Mouse (Mus musculus) adrenal gland, adult 8-10 months (tissue): ENCODE measurements around the gene Fam149a. TPM values are rescaled to one million over a fixed set of nuclear protein-coding genes. Genes with fewer than 3 reads are reported as not detected.
"Not testable (repeated sequence)": the region's sequence is repeated elsewhere in the genome, so short reads cannot be mapped to it uniquely, and the experiment has no call there.

Experiments used
- DNase-seq: peaks from one replicate; pipeline ENCODE4 v3.0.0; 2022
- total RNA-seq, 4 experiments: library from RNA; stranded (reverse); gene quantifications; 2 replicates each; pipeline ENCODE4 v1.2.4; 2022

The Fam149a gene
- total RNA-seq, 4 experiments from 2014 or later = 11.4 to 13.9 (median 12.5) TPM

DNA sequence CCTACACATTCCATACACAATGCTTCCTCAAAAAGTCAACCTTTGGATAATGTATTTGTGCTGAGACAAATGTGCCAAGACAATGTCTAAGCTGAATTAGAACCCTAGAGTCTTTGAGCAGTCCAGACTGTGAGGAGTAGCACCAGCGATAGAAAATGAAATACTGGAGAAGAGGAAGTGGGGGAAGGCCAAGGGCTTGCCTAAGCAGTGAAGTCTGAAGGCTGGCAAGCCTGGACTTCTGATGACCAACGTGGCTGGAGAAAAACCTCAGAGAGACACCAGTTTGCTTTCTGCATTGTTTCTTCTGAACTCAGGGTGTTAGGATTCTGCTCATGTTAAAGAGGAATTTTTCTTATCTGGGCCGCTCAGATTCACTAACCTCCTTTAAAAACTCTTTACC is 51.2 kb downstream of the Fam149a start:
- no peak for DNase-seq

DNA sequence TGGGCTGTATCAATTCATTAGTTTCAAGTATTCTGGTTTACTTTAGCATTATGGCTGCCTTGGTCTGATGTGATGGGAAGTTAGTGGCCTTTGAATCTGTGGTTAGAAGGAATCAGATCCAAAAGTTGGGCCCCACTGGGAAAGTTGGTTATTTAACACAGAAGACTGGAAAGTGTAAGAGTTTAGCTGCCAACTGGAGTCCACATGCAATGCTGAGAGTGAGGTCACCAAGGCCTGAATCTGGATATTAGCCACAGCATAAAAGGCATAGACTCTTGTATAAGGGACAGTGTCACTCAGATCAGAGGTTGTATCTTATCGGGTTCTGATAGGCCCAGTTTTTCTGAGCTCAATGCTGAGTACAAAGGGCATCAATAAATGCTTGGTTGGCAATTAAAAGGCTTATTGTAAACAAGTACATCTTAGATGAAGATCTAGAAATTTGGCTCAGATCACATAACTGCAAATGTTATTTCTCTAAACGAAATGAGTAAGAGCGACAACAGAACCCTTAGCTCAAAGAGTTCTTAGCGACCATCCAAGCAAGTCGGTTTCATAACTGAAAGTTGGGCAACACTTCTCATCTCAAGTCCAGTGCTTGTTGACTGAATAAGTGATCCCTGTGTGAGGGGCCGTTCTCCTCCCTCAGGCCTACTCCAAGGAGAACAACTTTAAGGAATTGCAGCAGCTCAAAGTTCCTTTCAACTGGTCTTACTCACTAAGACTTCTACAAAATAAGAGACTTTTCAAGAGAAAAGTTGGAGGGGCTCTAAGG is 52.7 kb downstream of the Fam149a start:
- no peak for DNase-seq

DNA sequence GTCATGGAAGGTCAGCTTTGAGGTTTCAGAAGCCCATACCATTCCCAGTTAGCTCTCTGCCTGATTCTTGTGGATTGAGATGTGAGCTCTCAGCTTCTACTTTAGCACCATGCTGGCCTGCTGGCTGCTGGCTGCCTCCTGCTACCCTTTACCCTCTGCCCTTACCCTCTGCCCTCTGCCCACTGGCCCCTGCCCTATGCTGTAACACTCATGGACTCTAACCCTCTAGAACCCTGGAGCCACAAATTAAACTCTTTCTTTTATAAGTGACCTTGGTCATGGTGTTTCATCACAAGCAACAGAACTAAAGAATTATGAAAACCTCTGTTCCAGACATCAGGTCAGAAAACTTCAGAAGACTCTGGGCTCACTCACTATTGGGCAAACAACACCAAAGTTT is 55.0 kb downstream of the Fam149a start:
- DNase-seq = not testable (repeated sequence)

DNA sequence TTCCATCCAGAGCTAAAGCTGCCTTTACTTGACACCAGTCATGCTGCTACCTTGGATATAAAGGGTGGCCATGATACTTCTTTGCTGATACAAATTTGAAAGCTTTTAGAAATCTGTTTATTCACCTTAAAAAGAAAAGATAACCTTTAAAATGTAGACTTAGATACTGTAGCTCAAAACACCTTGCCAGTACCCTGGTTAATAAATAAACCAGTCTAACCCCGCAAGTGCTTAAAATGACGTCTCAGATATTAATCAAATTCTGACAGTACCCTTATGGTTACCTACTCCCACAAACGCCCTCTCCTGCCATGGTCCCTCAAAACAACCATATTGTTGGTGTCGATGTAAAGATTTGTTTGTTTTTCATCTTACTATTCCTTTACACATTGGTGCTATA is 57.9 kb downstream of the Fam149a start:
- no peak for DNase-seq

DNA sequence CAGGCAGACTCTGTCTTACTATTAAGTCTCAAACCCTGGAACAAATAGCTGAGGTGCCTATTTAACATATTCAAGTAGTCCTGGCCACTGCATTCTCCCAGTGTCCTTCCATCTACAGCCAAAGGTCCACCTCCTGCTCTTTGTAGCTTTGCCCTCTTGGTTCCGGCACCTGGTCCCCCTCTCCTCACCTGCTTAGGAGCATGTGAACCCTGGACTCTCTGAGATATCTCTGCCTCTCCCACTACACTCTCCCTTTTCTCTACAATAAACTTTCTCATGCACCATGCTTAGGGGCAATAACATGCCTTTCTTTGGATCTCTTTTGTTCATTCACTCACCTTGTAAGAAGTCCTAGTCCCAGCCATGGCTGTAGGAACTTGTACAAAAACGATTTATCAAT is 60.7 kb downstream of the Fam149a start:
- no peak for DNase-seq

DNA sequence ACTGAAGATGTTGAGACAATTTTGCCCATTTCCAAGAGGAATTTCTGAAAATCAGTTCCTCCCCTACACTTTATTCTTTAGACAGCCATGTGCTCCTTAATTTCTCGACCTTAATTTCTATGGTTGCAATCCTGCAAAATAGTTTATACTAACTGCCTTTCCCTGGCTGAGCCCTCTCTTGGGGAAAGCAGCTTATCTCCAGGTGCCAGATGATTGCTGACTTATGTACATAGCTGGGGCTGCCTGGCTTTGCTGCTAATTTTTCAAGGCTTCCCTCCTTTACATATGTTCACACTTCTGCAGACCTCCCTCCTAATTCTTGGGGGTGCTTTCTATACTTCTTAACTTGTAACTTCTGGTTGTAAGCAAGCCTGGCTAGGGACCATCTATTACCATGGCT is 61.2 kb downstream of the Fam149a start:
- no peak for DNase-seq

DNA sequence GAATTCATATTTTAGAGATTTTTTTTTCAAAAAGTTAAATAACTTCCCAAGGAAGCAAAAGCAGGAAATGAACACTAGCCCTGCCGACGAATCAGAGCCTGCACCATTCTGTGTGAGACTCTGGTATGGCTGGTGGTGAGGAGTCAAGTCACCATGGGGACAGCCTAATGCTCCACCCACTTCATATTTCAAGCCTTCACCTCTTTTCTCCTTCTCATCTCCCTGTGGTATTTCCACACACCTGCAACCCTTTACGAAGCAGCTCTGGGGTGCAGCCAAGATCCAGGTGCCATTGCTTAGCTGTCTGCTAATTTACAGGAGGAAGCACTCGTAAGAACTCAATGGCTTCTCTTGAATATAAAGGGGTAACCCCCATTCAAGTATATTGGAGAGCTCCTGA is 71.1 kb downstream of the Fam149a start:
- no peak for DNase-seq

DNA sequence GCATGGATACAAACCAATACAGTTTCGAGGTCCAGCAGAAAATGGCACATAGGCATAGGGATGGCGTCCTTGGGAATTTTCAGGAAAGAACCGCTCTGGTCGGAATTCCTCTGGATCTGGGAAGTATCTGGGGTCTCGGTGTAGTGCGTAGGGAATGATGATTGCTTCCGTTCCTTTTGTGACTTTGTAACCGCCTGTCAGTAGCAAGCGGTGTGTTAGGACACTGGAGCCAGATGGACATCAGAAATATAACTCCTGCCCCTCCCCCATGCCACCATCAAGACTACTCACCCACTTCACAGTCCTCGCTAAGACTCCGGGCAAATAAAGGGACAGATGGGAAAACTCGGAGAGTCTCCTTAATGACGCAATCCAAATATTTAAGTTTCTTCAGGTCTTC is 73.7 kb downstream of the Fam149a start, which contains the start of gene Gm45753:
Gene Gm45753, minus strand, starts transcription at position 101 of the 400 bp plus-strand sequence.
- no peak for DNase-seq

DNA sequence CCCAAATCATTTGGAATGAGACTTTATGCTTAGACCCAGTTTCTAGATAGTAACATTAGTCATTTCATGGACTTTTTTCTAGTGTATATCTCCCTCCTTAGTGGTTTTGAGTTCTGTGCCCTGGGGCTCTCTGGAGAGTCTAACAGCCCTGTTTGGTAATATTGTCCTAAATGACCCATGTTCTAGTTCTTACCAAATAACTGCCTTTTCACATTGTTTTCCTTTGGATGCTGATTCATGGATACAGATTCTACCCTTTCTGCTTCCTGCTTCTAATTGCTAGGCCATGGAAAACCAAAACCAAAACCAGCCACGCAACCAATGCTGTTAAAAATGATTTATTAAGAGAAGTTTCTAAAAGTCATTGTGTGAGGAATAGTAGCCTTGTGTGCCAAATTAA is 76.6 kb downstream of the Fam149a start:
- no peak for DNase-seq

DNA sequence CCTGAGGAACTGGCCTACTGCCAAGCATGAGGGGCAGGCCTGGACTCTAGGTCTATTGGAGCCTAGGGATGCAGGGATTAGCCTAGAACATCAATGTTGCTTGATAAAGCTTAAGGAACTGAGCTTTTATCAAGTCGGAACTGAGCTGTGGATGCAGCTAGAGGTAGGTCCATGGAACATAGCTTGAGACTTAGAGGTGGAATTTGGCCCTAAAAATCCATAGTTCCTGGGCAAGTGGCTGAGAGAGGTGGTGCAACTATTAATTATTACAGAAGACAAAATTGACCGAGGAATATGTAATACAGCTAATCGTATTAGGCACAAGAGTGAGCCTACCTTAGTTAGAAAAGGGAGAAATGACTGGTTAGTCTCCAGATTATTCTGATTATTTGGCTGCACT is 77.7 kb downstream of the Fam149a start:
- DNase-seq = no peak

DNA sequence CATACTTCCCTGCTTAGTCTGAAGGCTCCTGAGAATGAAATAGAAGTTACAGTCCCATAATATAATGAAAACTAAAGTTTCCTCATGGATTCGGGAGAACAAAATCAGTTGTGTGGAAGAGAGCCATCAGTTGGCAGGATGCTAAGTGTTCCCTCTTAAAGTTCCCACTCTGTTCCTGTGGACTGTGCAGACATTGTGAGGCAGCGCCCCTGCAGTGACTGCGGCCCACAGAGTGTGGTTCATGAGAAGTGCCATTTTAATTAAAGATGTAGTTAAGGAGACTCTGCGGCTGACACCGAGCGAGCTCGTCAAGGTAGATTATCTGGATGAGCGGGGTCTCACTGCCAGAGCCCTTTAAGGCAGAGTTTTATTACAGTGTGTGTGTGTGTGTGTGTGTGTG is 79.7 kb downstream of the Fam149a start:
- no peak for DNase-seq

DNA sequence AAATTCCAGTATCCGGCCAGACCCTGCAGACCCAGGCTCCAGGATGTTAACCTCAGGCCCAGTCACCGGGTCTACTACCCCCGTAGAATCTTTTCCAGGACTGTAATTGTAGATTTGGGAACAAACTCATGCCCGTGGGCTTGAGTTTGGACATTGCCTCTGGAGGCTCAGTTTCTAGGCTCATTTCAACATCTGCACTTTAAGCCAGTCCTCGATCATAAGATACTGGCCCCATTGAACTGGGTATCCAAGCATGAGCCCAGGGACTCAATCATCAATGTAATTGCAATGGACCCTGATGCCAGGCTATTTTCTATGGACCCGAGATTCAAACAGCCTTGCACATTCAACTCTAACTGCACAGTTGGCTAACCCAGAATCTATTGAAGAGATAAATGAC is 86.8 kb downstream of the Fam149a start:
- DNase-seq = no peak

DNA sequence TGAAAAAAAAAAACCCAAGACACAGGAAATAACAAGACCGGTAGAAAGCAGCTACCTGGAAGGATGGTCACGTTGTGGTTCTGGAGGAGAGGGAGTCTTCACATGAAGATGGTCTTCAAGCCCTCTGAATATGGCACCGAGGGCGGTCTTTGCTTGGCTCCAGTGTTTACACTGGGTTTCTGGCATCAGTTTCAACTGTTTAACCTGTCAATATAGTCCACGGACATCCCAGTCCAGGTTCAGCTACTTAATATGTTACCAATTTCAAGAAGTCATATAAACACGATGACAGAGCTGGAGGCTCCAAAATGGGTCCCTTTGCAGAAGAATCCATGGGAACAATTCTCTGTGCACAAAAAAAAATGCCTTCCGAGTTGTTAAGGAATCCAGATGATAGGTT is 87.4 kb downstream of the Fam149a start, which contains the start of gene Klkb1:
Gene Klkb1, minus strand, starts transcription at position 173 of the 400 bp plus-strand sequence.
- no peak for DNase-seq

DNA sequence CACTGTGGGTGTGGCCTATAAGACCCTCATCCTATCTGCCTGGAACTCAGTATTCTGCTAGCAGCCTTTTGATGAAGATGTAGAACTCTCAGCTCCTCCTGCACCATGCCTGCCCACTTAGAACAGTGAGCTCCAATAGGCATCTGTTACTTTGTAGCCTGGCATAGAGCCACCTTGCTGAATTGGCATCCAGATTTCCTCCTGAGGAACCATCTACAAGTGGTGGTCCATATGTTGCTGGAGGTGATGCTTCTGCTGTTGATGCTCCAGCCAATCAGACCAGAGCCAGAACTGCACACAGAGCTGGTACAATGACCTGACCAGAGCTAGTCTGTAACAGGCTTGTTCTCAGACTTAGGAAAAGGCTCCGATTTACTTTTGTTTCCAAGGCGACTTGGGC is 90.3 kb downstream of the Fam149a start:
- no peak for DNase-seq

Other genes starting within 250 kb of the Fam149a start
- gene F11, start 120.3 kb downstream of the Fam149a start, total RNA-seq = under 1 TPM in 1 of 4 experiments, not detected in 3; 0.12 TPM
- under 1 TPM in 3 of 4 experiments, not detected in 1; 0.06 to 0.16 (median 0.07) TPM for gene Klkb1, start 87.4 kb downstream of the Fam149a start, total RNA-seq
- gene Gm45753, start 73.8 kb downstream of the Fam149a start, total RNA-seq = under 1 TPM in 1 of 4 experiments, not detected in 3; 0.10 TPM
- 10 to 100 TPM; 24.4 to 34.4 (median 27.8) TPM for gene Cyp4v3, start 49.1 kb downstream of the Fam149a start, total RNA-seq
- gene Tlr3, start 28.8 kb upstream of the Fam149a start, total RNA-seq = 10 to 100 TPM in 2 of 4 experiments, 1 to 10 TPM in 2; 4.5 to 11.1 (median 9.4) TPM
- gene Sorbs2, start 125.5 kb upstream of the Fam149a start, total RNA-seq = 100 to 1,000 TPM; 134 to 286 (median 185) TPM